Mouse (Mus musculus) forebrain, embryonic 16.5 days (tissue): ENCODE measurements around the gene Cd3g. TPM values are rescaled to one million over a fixed set of nuclear protein-coding genes. Genes with fewer than 3 reads are reported as not detected.

ENCODE experiments used
- ATAC-seq: fragments of 200-750 bp; cut with Nextera tagmentation; 2 replicates; pipeline ENCODE4 v1.8.0; 2017; ENCODE audit warnings: mild to moderate bottlenecking, moderate library complexity
- H3K27ac ChIP-seq: fragments of 300-500 bp; sonication (generic); 2 replicates; pipeline ENCODE4 v1.5.1; 2014; ENCODE audit warnings: low read length, control low read depth
- H3K27me3 ChIP-seq: fragments of 300-500 bp; sonication (generic); replicated peaks from 2 replicates; pipeline ENCODE4 v1.6.1; 2014; ENCODE audit warnings: low read length; ENCODE audit not compliant: control insufficient read depth, insufficient read depth
- H3K36me3 ChIP-seq: fragments of 300-500 bp; sonication (generic); 2 replicates; pipeline ENCODE4 v1.6.1; 2014; ENCODE audit not compliant: control insufficient read depth, insufficient read depth
- H3K4me1 ChIP-seq: fragments of 300-500 bp; sonication (generic); replicated peaks from 2 replicates; pipeline ENCODE4 v1.6.1; 2014; ENCODE audit warnings: low read length; ENCODE audit not compliant: control insufficient read depth, insufficient read depth
- H3K4me2 ChIP-seq: fragments of 300-500 bp; sonication (generic); 2 replicates; pipeline ENCODE4 v1.6.1; 2014; ENCODE audit warnings: mild to moderate bottlenecking, low read length, control low read depth
- H3K4me3 ChIP-seq: fragments of 300-500 bp; sonication (generic); replicated peaks from 2 replicates; pipeline ENCODE4 v1.5.1; 2014; ENCODE audit warnings: mild to moderate bottlenecking, low read length, control low read depth
- H3K9ac ChIP-seq: fragments of 300-500 bp; sonication (generic); replicated peaks from 2 replicates; pipeline ENCODE4 v1.6.1; 2014; ENCODE audit warnings: low read depth, low read length, control low read depth
- H3K9me3 ChIP-seq: fragments of 300-500 bp; sonication (generic); 2 replicates; pipeline ENCODE4 v1.6.1; 2016; ENCODE audit warnings: low read length; ENCODE audit not compliant: control insufficient read depth
- WGBS: fragments of 180-500 bp; shearing (Covaris S2); extraction: QIAGEN DNeasy Blood & Tissue Kit; methylation state at CpG from one replicate; pipeline ENCODE4 v1.1.7; 2014; 5-methylcytosine and 5-hydroxymethylcytosine counted together
- polyA plus RNA-seq: library from polyadenylated mRNA; unstranded; fragments of >200 nt; fragmentation: Nextera tagmentation; extraction: Ambion mirVana; gene quantifications from 2 replicates; pipeline ENCODE4 v1.2.1, GENCODE M21; 2015

Cd3g gene
- polyA plus RNA-seq: not detected in 2 replicates

DNA sequence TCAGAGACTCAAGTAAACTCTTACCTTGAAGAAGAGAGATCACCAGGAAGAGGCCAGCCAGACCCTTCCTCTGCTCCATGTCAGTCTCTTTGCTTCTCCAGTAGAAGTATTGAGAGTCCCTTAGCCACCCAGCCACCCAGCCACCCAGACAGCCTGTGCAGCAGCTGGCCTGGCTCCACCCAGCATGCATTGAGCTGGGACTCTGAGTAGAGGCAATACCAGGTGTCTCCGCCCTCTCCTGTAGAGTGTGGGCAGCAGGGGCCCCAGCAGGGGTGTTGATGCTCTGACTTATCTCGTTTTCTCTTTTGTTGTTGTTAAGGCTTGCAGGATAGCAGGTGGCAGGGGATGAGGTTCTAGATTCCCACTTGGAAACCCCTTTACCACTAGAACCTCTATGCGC is at the start of gene Cd3g:
Gene Cd3g (minus strand): TSS at position 190 of the 400 bp plus-strand sequence.
- Histone ChIP-seq H3K4me2 (no peak within 1 kb of the TSS), H3K27me3 (peaks cover 2% of the 10 kb centered on the region; the same call in 1 of the 2 replicates), H3K9ac (no peak within 1 kb of the TSS), H3K4me3 (no peak within 1 kb of the TSS), H3K4me1 (no peaks in the 10 kb centered on the region), H3K27ac (no peak within 1 kb of the TSS), H3K36me3 (no peaks in the 10 kb centered on the region), H3K9me3 (no peaks in the 10 kb centered on the region)
- ATAC-seq: no peak
- WGBS: 71% methylated on average over 3 of the region's 3 CpGs

DNA sequence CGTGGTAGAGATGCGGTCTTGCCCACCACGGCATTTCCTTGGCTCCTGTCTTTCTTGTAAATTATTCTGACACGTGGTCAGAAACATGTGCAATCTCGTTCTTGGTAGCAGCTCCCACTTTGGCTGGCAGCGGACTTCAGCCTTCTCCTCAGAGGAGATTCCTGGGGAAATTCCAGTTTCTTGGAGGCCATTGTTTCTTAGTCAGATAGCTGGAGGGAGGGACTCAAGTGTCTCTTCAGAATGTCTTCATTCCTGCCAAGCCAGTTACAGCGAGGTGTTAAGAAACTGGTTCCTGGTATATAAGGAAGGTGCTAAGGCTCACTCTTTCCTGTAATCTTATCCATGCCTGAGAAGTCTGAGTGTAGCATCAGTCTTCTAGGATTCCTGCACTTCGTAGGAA is 47.1 kb upstream of the Cd3g start:
- Histone ChIP-seq H3K27me3 (peaks cover 5% of the 10 kb centered on the region; the same call in 1 of the 2 replicates), H3K4me3 (no peak overlapping the region), H3K9me3 (no peaks in the 10 kb centered on the region), H3K4me1 (no peaks in the 10 kb centered on the region), H3K27ac (no peak overlapping the region), H3K9ac (no peak overlapping the region), H3K4me2 (no peak overlapping the region), H3K36me3 (no peaks in the 10 kb centered on the region)
- 73% methylated on average over 8 of the region's 8 CpGs for whole genome bisulfite sequencing
- ATAC-seq: no peak

DNA sequence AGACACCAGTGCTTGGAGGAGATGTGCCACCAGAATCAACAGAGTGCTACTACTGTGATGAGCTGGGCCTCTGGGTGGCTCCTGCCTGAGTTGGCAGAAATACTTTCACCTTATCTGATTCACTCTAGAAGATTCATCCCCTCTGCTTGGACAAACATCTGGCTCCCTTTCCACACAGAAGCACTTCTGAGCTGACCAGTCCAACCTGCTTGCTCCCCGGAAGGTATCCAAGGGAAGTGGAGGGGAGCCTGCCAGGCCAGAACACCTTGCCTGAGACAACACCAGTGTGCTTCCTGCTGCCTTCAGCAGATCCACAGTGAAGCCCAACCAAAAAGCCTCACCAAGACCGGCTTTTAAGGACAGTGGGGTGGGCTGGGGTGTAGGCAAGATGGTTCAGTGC is 44.0 kb upstream of the Cd3g start:
- no peak overlapping the region for H3K9ac ChIP-seq
- peaks cover 5% of the 10 kb centered on the region; the same call in 1 of the 2 replicates for H3K27me3 ChIP-seq
- ATAC-seq: no peak
- no peak overlapping the region for H3K4me3 ChIP-seq
- H3K27ac ChIP-seq: no peak overlapping the region
- H3K9me3 ChIP-seq: no peaks in the 10 kb centered on the region
- 83% methylated on average over 2 of the region's 2 CpGs for WGBS
- H3K4me1 ChIP-seq: no peaks in the 10 kb centered on the region
- H3K4me2 ChIP-seq: no peak overlapping the region
- H3K36me3 ChIP-seq: no peaks in the 10 kb centered on the region

DNA sequence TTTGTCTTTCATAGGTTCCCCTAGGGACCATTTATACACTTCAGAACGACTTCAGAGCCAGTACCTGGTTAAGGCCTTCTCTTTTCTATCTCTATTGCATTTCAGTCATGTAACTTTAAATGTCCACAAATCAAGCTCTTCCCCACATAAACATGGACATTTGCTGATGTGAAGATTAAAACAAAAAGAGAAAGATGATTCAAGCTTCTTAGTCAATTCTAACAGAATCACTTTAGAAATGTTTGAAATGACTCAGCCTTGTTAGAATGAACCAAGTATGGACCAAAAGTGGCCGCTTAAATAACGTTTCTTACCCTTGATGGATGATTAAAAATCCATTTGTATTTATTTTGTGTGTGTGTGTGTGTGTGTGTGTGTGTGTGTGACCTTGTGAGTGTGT is 43.4 kb upstream of the Cd3g start:
- H3K9ac ChIP-seq: no peak overlapping the region
- no peaks in the 10 kb centered on the region for H3K9me3 ChIP-seq
- peaks cover 2% of the 10 kb centered on the region; the same call in 1 of the 2 replicates for H3K27me3 ChIP-seq
- no peaks in the 10 kb centered on the region for H3K36me3 ChIP-seq
- no peak overlapping the region for H3K4me2 ChIP-seq
- H3K4me3 ChIP-seq: no peak overlapping the region
- no peaks in the 10 kb centered on the region for H3K4me1 ChIP-seq
- ATAC-seq: no peak
- H3K27ac ChIP-seq: no peak overlapping the region
- WGBS: 61% methylated on average over 3 of the region's 3 CpGs

GRCm38 (mm10) chr9:45022800-45023199 is 42.6 kb upstream of the Cd3g start:
- Histone ChIP-seq H3K27me3 (no peaks in the 10 kb centered on the region; the same call in 1 of the 2 replicates), H3K9ac (no peak overlapping the region), H3K4me3 (no peak overlapping the region), H3K4me2 (no peak overlapping the region), H3K27ac (no peak overlapping the region), H3K9me3 (no peaks in the 10 kb centered on the region), H3K4me1 (no peaks in the 10 kb centered on the region), H3K36me3 (no peaks in the 10 kb centered on the region)
- ATAC-seq: no peak
- WGBS: 4% methylated on average over 3 of the region's 3 CpGs

- H3K4me2 ChIP-seq: no peak overlapping the region
- H3K27me3 ChIP-seq: no peaks in the 10 kb centered on the region
- H3K4me3 ChIP-seq: no peak overlapping the region
- no peaks in the 10 kb centered on the region for H3K9me3 ChIP-seq
- no peak overlapping the region for H3K27ac ChIP-seq
- no peak overlapping the region for H3K9ac ChIP-seq
- no peak for ATAC-seq
- 78% methylated on average over 11 of the region's 11 CpGs for WGBS
- no peaks in the 10 kb centered on the region for H3K4me1 ChIP-seq
- no peaks in the 10 kb centered on the region for H3K36me3 ChIP-seq
Observed at GRCm38 (mm10) chr9:45018031-45018430, 37.8 kb upstream of the Cd3g start.

DNA sequence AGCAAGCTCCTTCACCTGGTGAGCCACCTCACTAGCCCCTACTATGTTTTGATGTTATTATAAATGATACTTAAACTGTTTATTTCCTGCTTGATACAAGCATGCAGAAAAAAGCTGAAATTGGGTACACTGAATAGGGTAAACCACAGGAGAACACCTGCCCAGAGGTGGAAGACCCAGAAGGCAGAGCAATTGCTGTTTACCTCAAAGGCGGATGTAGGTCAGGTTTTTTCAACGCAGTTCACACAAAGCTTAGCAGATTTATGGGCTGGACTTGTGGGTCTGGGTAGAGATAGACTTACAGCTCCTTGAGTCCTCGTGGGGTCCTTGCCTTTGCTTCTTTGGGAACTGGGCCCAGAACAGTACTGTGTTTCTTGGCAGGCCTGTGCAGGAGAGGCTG is 35.6 kb upstream of the Cd3g start:
- no peak overlapping the region for H3K4me3 ChIP-seq
- H3K27me3 ChIP-seq: no peaks in the 10 kb centered on the region
- no peak overlapping the region for H3K4me2 ChIP-seq
- ATAC-seq: no peak
- H3K36me3 ChIP-seq: no peaks in the 10 kb centered on the region
- H3K9me3 ChIP-seq: no peaks in the 10 kb centered on the region
- WGBS: 80% methylated on average over 3 of the region's 3 CpGs
- no peaks in the 10 kb centered on the region for H3K4me1 ChIP-seq
- H3K9ac ChIP-seq: no peak overlapping the region
- no peak overlapping the region for H3K27ac ChIP-seq

GRCm38 (mm10) chr9:45014879-45015278 is 34.6 kb upstream of the Cd3g start:
- Histone ChIP-seq H3K36me3 (no peaks in the 10 kb centered on the region), H3K9ac (no peak overlapping the region), H3K4me1 (no peaks in the 10 kb centered on the region), H3K9me3 (no peaks in the 10 kb centered on the region), H3K4me3 (no peak overlapping the region), H3K27me3 (no peaks in the 10 kb centered on the region), H3K4me2 (no peak overlapping the region), H3K27ac (no peak overlapping the region)
- WGBS: 39% methylated on average over 2 of the region's 2 CpGs
- ATAC-seq: no peak

GRCm38 (mm10) chr9:45011291-45011690 is 31.1 kb upstream of the Cd3g start:
- no peaks in the 10 kb centered on the region for H3K36me3 ChIP-seq
- no peak overlapping the region for H3K9ac ChIP-seq
- no peaks in the 10 kb centered on the region for H3K4me1 ChIP-seq
- H3K4me2 ChIP-seq: no peak overlapping the region
- H3K4me3 ChIP-seq: no peak overlapping the region
- no peak for ATAC-seq
- 43% methylated on average over 6 of the region's 6 CpGs for WGBS
- no peaks in the 10 kb centered on the region for H3K9me3 ChIP-seq
- no peaks in the 10 kb centered on the region for H3K27me3 ChIP-seq
- no peak overlapping the region for H3K27ac ChIP-seq

DNA sequence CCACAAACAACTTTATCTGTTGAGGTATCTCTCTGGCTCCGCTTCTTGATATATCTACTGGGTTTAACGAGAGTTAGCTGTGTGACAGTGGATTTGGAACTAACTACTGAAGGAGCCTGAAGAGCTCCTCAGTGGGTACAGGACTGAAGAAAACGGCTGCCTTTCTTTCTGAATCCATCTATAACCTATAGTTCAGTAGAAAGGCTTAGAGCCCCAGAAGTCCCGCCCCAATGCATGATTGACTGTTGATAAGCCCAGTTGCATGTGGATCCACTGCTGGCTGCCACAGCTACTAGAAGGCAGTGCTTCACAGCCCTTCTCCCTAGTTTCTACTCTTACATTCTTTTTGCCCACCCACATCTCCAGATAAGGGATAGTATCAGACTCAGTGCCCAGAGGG is 30.2 kb upstream of the Cd3g start:
- H3K4me1 ChIP-seq: no peaks in the 10 kb centered on the region
- H3K27me3 ChIP-seq: no peaks in the 10 kb centered on the region
- H3K9me3 ChIP-seq: no peaks in the 10 kb centered on the region
- no peak overlapping the region for H3K9ac ChIP-seq
- ATAC-seq: no peak
- no peaks in the 10 kb centered on the region for H3K36me3 ChIP-seq
- H3K27ac ChIP-seq: no peak overlapping the region
- WGBS: 81% methylated on average over 4 of the region's 4 CpGs
- H3K4me2 ChIP-seq: no peak overlapping the region
- no peak overlapping the region for H3K4me3 ChIP-seq
